Mouse (Mus musculus) neural tube, embryonic 12.5 days (tissue): ENCODE data around the gene Il23a. TPM values are rescaled to one million over a fixed set of nuclear protein-coding genes. Genes with fewer than 3 reads are reported as not detected.

ENCODE experiments used
- ATAC-seq: fragments of 200-750 bp; cut with Nextera tagmentation; 2 replicates; pipeline ENCODE4 v1.8.0; 2017; ENCODE audit warnings: low read depth, mild to moderate bottlenecking, moderate TSS enrichment, moderate library complexity; ENCODE audit not compliant: low FRiP score
- H3K27ac ChIP-seq: fragments of 300-500 bp; sonication (generic); 2 replicates; pipeline ENCODE4 v1.5.1; 2016
- H3K27me3 ChIP-seq: fragments of 300-500 bp; sonication (generic); replicated peaks from 2 replicates; pipeline ENCODE4 v1.6.1; 2016; ENCODE audit warnings: mild to moderate bottlenecking
- H3K36me3 ChIP-seq: fragments of 300-500 bp; sonication (generic); 2 replicates; pipeline ENCODE4 v1.6.1; 2016; ENCODE audit warnings: mild to moderate bottlenecking
- H3K4me1 ChIP-seq: fragments of 300-500 bp; sonication (generic); 2 replicates; pipeline ENCODE4 v1.6.1; 2016
- H3K4me2 ChIP-seq: fragments of 300-500 bp; sonication (generic); replicated peaks from 2 replicates; pipeline ENCODE4 v1.6.1; 2016; ENCODE audit warnings: mild to moderate bottlenecking
- H3K4me3 ChIP-seq: fragments of 300-500 bp; sonication (generic); 2 replicates; pipeline ENCODE4 v1.5.1; 2016
- H3K9ac ChIP-seq: fragments of 300-500 bp; sonication (generic); 2 replicates; pipeline ENCODE4 v1.6.1; 2016; ENCODE audit warnings: mild to moderate bottlenecking
- H3K9me3 ChIP-seq: fragments of 300-500 bp; sonication (generic); 2 replicates; pipeline ENCODE4 v1.6.1; 2016; ENCODE audit warnings: mild to moderate bottlenecking
- WGBS: fragments of 180-500 bp; shearing (Covaris S2); methylation state at CpG from one replicate; pipeline ENCODE4 v1.1.7; 2016; 5-methylcytosine and 5-hydroxymethylcytosine counted together
- polyA plus RNA-seq: library from polyadenylated mRNA; unstranded; fragments of >200 nt; fragmentation: Nextera tagmentation; extraction: Ambion mirVana; gene quantifications from 2 replicates; pipeline ENCODE4 v1.2.1, GENCODE M21; 2016

The Il23a gene
- polyA plus RNA-seq, 1 experiment from 2014 or later = 0.28 TPM

DNA sequence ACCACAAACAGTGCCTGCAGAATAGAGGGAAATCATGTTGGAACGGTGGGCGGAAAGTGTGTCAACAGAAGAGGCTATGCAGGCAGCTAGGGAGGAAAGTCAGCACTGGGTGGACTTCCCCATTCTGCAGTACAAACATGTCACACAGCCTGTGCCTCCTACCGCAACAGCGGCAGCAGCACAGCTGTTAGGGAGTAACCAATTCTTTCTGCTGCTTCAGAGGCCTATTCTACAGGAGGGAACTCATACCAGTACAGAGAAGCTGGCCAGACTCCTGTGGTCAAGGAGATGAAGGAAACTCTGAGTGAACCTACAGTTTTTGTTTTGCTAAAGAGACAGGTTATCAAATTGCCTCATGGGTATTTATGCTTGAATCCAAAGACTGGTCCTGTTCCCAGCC is 39.6 kb downstream of the Il23a start:
- Histone ChIP-seq H3K27ac (no peak overlapping the region), H3K9ac (no peak overlapping the region), H3K36me3 (no peaks in the 10 kb centered on the region), H3K4me1 (no peaks in the 10 kb centered on the region), H3K4me2 (no peak overlapping the region), H3K27me3 (no peaks in the 10 kb centered on the region), H3K9me3 (no peaks in the 10 kb centered on the region), H3K4me3 (no peak overlapping the region)
- ATAC-seq = no peak
- WGBS = 87% methylated on average over 4 of the region's 4 CpGs

GRCm38 (mm10) chr10:128256328-128256727 is 42.2 kb downstream of the Il23a start:
- H3K9me3 ChIP-seq = no peaks in the 10 kb centered on the region
- 70% methylated on average over 8 of the region's 8 CpGs for WGBS
- H3K27ac ChIP-seq = no peak overlapping the region
- no peaks in the 10 kb centered on the region for H3K27me3 ChIP-seq
- H3K4me3 ChIP-seq = no peak overlapping the region
- no peaks in the 10 kb centered on the region for H3K4me1 ChIP-seq
- no peak for ATAC-seq
- no peak overlapping the region for H3K9ac ChIP-seq
- H3K36me3 ChIP-seq = peaks cover 20% of the 10 kb centered on the region
- H3K4me2 ChIP-seq = no peak overlapping the region

- 90% methylated on average over 8 of the region's 8 CpGs for WGBS
- Histone ChIP-seq H3K9me3 (no peaks in the 10 kb centered on the region), H3K27ac (no peak overlapping the region), H3K4me3 (no peak overlapping the region), H3K9ac (no peak overlapping the region), H3K36me3 (peaks cover 24% of the 10 kb centered on the region), H3K4me1 (no peaks in the 10 kb centered on the region), H3K27me3 (no peaks in the 10 kb centered on the region), H3K4me2 (no peak overlapping the region)
- ATAC-seq = no peak
Measured at GRCm38 (mm10) chr10:128255925-128256324, 42.6 kb downstream of the Il23a start.

- Histone ChIP-seq H3K9me3 (no peaks in the 10 kb centered on the region), H3K27me3 (no peaks in the 10 kb centered on the region), H3K9ac (no peak within 1 kb of the TSS), H3K27ac (no peak within 1 kb of the TSS), H3K4me2 (no peak within 1 kb of the TSS), H3K4me1 (no peaks in the 10 kb centered on the region), H3K36me3 (peaks cover 45% of the 10 kb centered on the region), H3K4me3 (no peak within 1 kb of the TSS)
- 92% methylated on average over 4 of the region's 4 CpGs for WGBS
- no peak for ATAC-seq
Measured at GRCm38 (mm10) chr10:128253677-128254255, 44.8 kb downstream of the Il23a start, which contains the start of gene Apon. TSS of gene Apon (plus strand) at chr10:128254096.

- no peaks in the 10 kb centered on the region for H3K27me3 ChIP-seq
- no peaks in the 10 kb centered on the region for H3K4me1 ChIP-seq
- no peak overlapping the region for H3K9ac ChIP-seq
- H3K4me3 ChIP-seq = no peak overlapping the region
- whole genome bisulfite sequencing = 95% methylated on average over 13 of the region's 13 CpGs
- no peak overlapping the region for H3K27ac ChIP-seq
- H3K36me3 ChIP-seq = peaks cover 77% of the 10 kb centered on the region
- no peaks in the 10 kb centered on the region for H3K9me3 ChIP-seq
- ATAC-seq = no peak
- H3K4me2 ChIP-seq = no peak overlapping the region
Measured at GRCm38 (mm10) chr10:128250565-128250964, 48.0 kb downstream of the Il23a start.

DNA sequence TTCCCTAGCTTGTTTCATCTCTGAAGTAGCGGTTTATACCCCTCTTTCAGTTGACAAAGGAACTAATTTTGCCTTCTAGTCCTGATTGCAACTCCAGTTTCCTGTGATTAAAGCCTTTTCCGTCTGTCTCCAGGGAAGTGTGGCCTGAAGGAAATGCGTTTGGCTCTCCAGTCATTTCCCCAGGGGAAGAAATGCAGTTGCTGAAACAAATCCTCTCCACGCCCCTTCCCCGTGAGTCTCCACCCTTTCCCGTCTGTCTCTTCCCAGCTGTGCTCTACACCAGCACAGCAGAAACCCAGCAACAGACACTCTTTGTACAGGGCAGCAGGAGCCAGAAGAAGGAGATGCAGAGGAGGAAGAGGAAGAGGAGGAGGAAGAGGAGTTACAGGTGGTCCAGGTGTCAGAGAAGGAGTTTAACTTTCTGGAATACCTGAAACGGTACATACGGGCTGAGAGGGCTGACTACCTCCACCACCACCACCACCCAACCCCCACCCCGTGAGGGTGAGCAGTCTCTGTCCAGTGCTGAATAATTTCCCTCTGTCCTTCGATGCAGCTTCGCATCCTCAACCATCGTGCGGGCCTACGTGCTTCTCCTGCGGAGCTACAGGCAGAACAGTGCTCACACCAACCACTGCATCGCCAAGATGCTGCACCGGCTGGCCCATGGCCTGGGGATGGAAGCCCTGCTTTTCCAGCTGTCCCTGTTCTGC is 51.4 kb downstream of the Il23a start:
- WGBS = 85% methylated on average over 17 of the region's 17 CpGs
- H3K27me3 ChIP-seq = no peaks in the 10 kb centered on the region
- no peak overlapping the region for H3K4me3 ChIP-seq
- no peaks in the 10 kb centered on the region for H3K9me3 ChIP-seq
- no peak overlapping the region for H3K4me2 ChIP-seq
- ATAC-seq = no peak
- H3K4me1 ChIP-seq = no peaks in the 10 kb centered on the region
- H3K36me3 ChIP-seq = peaks cover 96% of the 10 kb centered on the region
- no peak overlapping the region for H3K9ac ChIP-seq
- H3K27ac ChIP-seq = no peak overlapping the region

Other genes starting within 250 kb of the Il23a start
- gene Ptges3, start 239.8 kb downstream of the Il23a start, polyA plus RNA-seq = 461 and 507 TPM in 2 replicates
- gene Atp5b, start 215.5 kb downstream of the Il23a start, polyA plus RNA-seq = 2,084 and 2,133 TPM in 2 replicates
- 12.2 and 14.9 TPM in 2 replicates for gene Baz2a, start 207.2 kb downstream of the Il23a start, polyA plus RNA-seq
- 17.2 and 20.0 TPM in 2 replicates for gene Rbms2, start 118.5 kb downstream of the Il23a start, polyA plus RNA-seq
- gene Gls2, start 104.3 kb downstream of the Il23a start, polyA plus RNA-seq = 1.00 and 1.5 TPM in 2 replicates
- 21.8 and 21.9 TPM in 2 replicates for gene Spryd4, start 86.9 kb downstream of the Il23a start, polyA plus RNA-seq
- not detected in 2 replicates for gene Mip, start 72.9 kb downstream of the Il23a start, polyA plus RNA-seq
- gene Timeless, start 66.7 kb downstream of the Il23a start, polyA plus RNA-seq = 48.6 and 50.6 TPM in 2 replicates
- gene Apon, start 44.7 kb downstream of the Il23a start, polyA plus RNA-seq = 0.18 and 0.49 TPM in 2 replicates
- gene Apof, start 30.1 kb downstream of the Il23a start, polyA plus RNA-seq = not detected in 2 replicates
- 23.3 and 25.6 TPM in 2 replicates for gene Stat2, start 28.2 kb downstream of the Il23a start, polyA plus RNA-seq
- 31.5 and 33.0 TPM in 2 replicates for gene Pan2, start 4.6 kb upstream of the Il23a start, polyA plus RNA-seq
- 212 and 230 TPM in 2 replicates for gene Cnpy2, start 23.7 kb upstream of the Il23a start, polyA plus RNA-seq
- 221 and 230 TPM in 2 replicates for gene Cs, start 39.0 kb upstream of the Il23a start, polyA plus RNA-seq
- gene Coq10a, start 70.2 kb upstream of the Il23a start, polyA plus RNA-seq = 33.3 and 35.2 TPM in 2 replicates
- 10.2 and 13.2 TPM in 2 replicates for gene Ankrd52, start 78.4 kb upstream of the Il23a start, polyA plus RNA-seq
- gene Slc39a5, start 102.5 kb upstream of the Il23a start, polyA plus RNA-seq = not detected in 2 replicates
- gene Nabp2, start 112.7 kb upstream of the Il23a start, polyA plus RNA-seq = 109 and 115 TPM in 2 replicates
- gene Rnf41, start 112.9 kb upstream of the Il23a start, polyA plus RNA-seq = 61.3 and 61.4 TPM in 2 replicates
- gene Smarcc2, start 160.5 kb upstream of the Il23a start, polyA plus RNA-seq = 174 and 177 TPM in 2 replicates
- gene Myl6, start 195.4 kb upstream of the Il23a start, polyA plus RNA-seq = 879 and 909 TPM in 2 replicates
- 3.1 and 3.9 TPM in 2 replicates for gene Myl6b, start 199.9 kb upstream of the Il23a start, polyA plus RNA-seq
- 38.3 and 45.3 TPM in 2 replicates for gene Esyt1, start 227.1 kb upstream of the Il23a start, polyA plus RNA-seq
- gene Zc3h10, start 249.0 kb upstream of the Il23a start, polyA plus RNA-seq = 18.9 and 20.3 TPM in 2 replicates